Mouse (Mus musculus) MEL (cell line): Measurements from ENCODE around the gene Eef1akmt3.

ENCODE experiments used
- CTCF ChIP-seq, 3 experiments: IDR thresholded peaks in 2 of 3; conservative IDR thresholded peaks in 1 of 3; 2 replicates each; pipeline ENCODE4 v1.5.1; 2011 to 2012; ENCODE audit warnings: low read length in 3 of 3, low read depth in 2 of 3, mild to moderate bottlenecking in 2 of 3, improper control_type of control experiment in 1 of 3, inconsistent platforms in 1 of 3, mixed read lengths in 1 of 3, moderate library complexity in 1 of 3; ENCODE audit not compliant: control insufficient read depth in 1 of 3, insufficient read depth in 1 of 3, poor library complexity in 1 of 3, severe bottlenecking in 1 of 3
- GATA1 ChIP-seq: IDR thresholded peaks from 2 replicates; pipeline ENCODE4 v1.6.1; 2011; ENCODE audit warnings: low read depth, low read length, improper control_type of control experiment
- HCFC1 ChIP-seq: IDR thresholded peaks from 2 replicates; pipeline ENCODE4 v1.6.1; 2012; ENCODE audit warnings: low read depth, mild to moderate bottlenecking, inconsistent platforms, low read length, improper control_type of control experiment, moderate library complexity
- MAZ ChIP-seq: IDR thresholded peaks from 2 replicates; pipeline ENCODE4 v1.6.1; 2012; ENCODE audit warnings: low read depth, mild to moderate bottlenecking, inconsistent platforms, low read length, improper control_type of control experiment
- POLR2A ChIP-seq, 2 experiments: IDR thresholded peaks; 2 replicates each; pipeline ENCODE4 v1.6.1; 2011 to 2012; ENCODE audit warnings: low read length in 2 of 2, mild to moderate bottlenecking in 2 of 2, control low read depth in 1 of 2, improper control_type of control experiment in 1 of 2, low read depth in 1 of 2, moderate library complexity in 1 of 2; ENCODE audit not compliant: control insufficient read depth in 1 of 2, insufficient read depth in 1 of 2, poor library complexity in 1 of 2
- POLR2AphosphoS5 ChIP-seq: IDR thresholded peaks from 2 replicates; pipeline ENCODE4 v1.6.1; 2012; ENCODE audit warnings: low read depth, borderline replicate concordance, mild to moderate bottlenecking, inconsistent platforms, low read length, moderate library complexity, mixed read lengths
- USF1 ChIP-seq: IDR thresholded peaks from 2 replicates; pipeline ENCODE4 v1.6.1; 2014; ENCODE audit warnings: low read depth, mild to moderate bottlenecking, inconsistent platforms, low read length, improper control_type of control experiment, moderate library complexity
- USF2 ChIP-seq, 2 experiments: IDR thresholded peaks; 2 replicates each; pipeline ENCODE4 v1.6.1; 2011 to 2012; ENCODE audit warnings: improper control_type of control experiment in 2 of 2, low read length in 2 of 2, borderline replicate concordance in 1 of 2, inconsistent platforms in 1 of 2, low read depth in 1 of 2, mild to moderate bottlenecking in 1 of 2; ENCODE audit not compliant: insufficient read depth in 1 of 2

DNA sequence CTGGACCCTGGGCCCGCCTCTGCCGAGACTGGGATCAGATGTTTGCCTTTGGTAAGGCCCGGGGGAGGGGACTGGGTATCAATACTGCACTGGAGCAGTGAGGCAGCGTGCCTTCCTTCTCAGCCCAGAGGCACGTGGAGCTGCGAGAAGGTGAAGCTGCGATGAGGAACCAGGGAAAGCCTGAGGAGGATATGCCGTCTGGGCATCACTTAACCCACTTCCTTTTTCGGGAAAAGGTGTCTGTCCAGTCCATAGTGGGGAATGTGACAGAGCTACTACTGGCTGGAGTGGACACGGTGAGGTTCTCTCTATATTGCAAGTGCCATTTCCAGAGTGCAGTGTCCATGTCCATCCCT, 8.8 kb upstream of the Eef1akmt3 start:
- TF ChIP-seq CTCF (IDR thresholded peaks at IDR 0.05 in 2 of 3, conservative IDR thresholded peaks at IDR 0.05 in 1 of 3; ENCODE audit: control insufficient read depth in 1 of 3, insufficient read depth in 1 of 3, low read depth in 2 of 3, low read length in 3 of 3, poor library complexity in 1 of 3, severe bottlenecking in 1 of 3): no peak
- no peak for TF ChIP-seq GATA1
- TF ChIP-seq HCFC1: no peak
- TF ChIP-seq POLR2AphosphoS5: no peak
- TF ChIP-seq MAZ: no peak
- TF ChIP-seq USF2 (IDR thresholded peaks at IDR 0.05; ENCODE audit: borderline replicate concordance in 1 of 2, insufficient read depth in 1 of 2, low read depth in 1 of 2, low read length in 2 of 2): no peak
- TF ChIP-seq USF1: no peak
- TF ChIP-seq POLR2A (IDR thresholded peaks at IDR 0.05; ENCODE audit: control insufficient read depth in 1 of 2, insufficient read depth in 1 of 2, low read depth in 1 of 2, low read length in 2 of 2, poor library complexity in 1 of 2): no peak
